Mouse (Mus musculus): ENCODE measurements around the gene Ftl1. TPM values are rescaled to one million over a fixed set of nuclear protein-coding genes. Genes with fewer than 3 reads are reported as not detected.

Gene Ftl1
- polyA plus RNA-seq, 1 experiment, result 2,336 TPM

DNA sequence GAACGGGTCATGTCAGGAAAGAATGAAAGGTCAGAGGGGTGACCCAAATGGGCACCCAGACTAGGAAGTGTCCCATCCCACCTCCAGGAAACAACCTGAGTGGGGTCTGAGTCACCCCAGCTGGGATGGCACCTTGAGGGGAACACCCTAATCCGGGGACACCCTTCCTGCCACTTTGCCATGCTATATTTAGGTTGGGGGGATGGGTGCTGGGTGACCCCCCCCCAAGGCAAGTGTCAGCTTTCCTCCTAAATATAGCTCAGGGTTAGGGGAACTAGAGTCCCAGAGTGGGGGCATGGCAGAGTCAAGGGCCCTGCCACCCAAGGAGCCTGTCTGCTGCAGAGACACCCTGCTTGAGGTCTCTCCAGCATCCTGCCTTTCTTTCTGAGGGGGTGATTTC is 47.3 kb downstream of the Ftl1 start:
- no peak for TF ChIP-seq POLR2A (IDR thresholded peaks at IDR 0.05; ENCODE audit: low read depth, low read length)
- no peak for TF ChIP-seq CTCF (IDR thresholded peaks at IDR 0.05; ENCODE audit: extremely low read depth, insufficient read length, insufficient replicate concordance, low read depth, low read length)

DNA sequence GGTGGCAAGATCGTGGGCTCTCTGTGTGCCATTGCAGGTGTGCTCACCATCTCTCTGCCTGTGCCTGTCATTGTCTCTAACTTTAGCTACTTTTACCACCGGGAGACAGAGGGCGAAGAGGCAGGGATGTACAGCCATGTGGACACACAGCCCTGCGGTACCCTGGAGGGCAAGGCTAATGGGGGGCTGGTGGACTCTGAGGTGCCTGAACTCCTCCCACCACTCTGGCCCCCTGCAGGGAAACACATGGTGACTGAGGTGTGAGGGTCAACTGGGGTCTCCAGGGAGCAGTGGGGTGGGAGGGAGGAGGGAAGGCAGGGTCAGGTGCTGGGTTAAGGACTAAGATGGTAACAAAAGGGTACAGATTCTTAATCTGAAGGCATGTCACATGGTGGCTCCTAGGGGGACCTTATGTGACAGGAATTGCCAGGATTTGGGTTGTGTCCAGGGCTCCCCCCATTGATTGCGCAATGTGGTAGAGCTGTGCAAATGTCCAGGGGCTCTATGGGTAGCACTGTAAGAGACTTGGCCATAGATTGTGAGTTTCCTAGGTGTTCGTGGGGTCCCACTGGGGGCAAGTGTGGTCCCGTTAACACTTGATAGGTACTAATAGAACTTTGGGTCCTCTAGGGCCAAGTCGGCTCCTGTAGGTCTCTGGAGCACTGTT is 50.1 kb downstream of the Ftl1 start:
- Histone ChIP-seq H3K4me1 (ENCODE audit: control insufficient read depth, insufficient read depth, insufficient read length, low read length) (peaks cover 15% of the 10 kb centered on the region), H3K36me3 (ENCODE audit: control insufficient read depth, insufficient read depth, low read length) (no peaks in the 10 kb centered on the region), H3K27ac (ENCODE audit: insufficient read depth, low read depth, low read length) (no peak overlapping the region), H3K4me3 (ENCODE audit: low read depth, low read length) (no peak overlapping the region), H3K27me3 (ENCODE audit: control insufficient read depth, insufficient read depth, low read length) (peaks cover 57% of the 10 kb centered on the region)
- WGBS, result 82% methylated on average over 8 of the region's 8 CpGs
- no peak for TF ChIP-seq CTCF (IDR thresholded peaks at IDR 0.05; ENCODE audit: extremely low read depth, insufficient read length, insufficient replicate concordance, low read depth, low read length)
- TF ChIP-seq POLR2A (IDR thresholded peaks at IDR 0.05; ENCODE audit: low read depth, low read length), result no peak

More for the DNA sequence above, 47.3 kb downstream of the Ftl1 start:
- H3K27ac ChIP-seq (ENCODE audit: insufficient read depth, low read depth, low read length), result no peak overlapping the region
- no peaks in the 10 kb centered on the region for H3K36me3 ChIP-seq (ENCODE audit: control insufficient read depth, insufficient read depth, low read length)
- WGBS, result 63% methylated on average over 2 of the region's 2 CpGs
- no peak overlapping the region for H3K4me3 ChIP-seq (ENCODE audit: low read depth, low read length)
- peaks cover 6% of the 10 kb centered on the region for H3K4me1 ChIP-seq (ENCODE audit: control insufficient read depth, insufficient read depth, insufficient read length, low read length)
- H3K27me3 ChIP-seq (ENCODE audit: control insufficient read depth, insufficient read depth, low read length), result peaks cover 60% of the 10 kb centered on the region

DNA sequence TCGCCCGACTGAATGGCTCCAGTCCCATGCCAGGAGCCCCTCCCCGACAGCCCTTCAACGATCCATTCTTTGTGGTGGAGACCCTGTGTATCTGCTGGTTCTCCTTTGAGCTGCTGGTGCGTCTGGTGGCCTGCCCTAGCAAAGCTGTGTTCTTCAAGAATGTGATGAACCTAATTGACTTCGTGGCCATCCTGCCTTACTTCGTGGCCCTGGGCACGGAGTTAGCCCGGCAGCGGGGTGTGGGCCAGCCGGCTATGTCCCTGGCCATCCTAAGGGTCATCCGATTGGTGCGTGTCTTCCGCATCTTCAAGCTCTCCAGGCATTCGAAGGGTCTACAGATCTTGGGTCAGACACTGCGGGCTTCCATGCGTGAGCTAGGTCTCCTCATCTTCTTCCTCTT is 50.7 kb downstream of the Ftl1 start:
- Histone ChIP-seq H3K4me3 (ENCODE audit: low read depth, low read length) (no peak overlapping the region), H3K27me3 (ENCODE audit: control insufficient read depth, insufficient read depth, low read length) (peaks cover 51% of the 10 kb centered on the region), H3K36me3 (ENCODE audit: control insufficient read depth, insufficient read depth, low read length) (no peaks in the 10 kb centered on the region), H3K4me1 (ENCODE audit: control insufficient read depth, insufficient read depth, insufficient read length, low read length) (peaks cover 14% of the 10 kb centered on the region), H3K27ac (ENCODE audit: insufficient read depth, low read depth, low read length) (no peak overlapping the region)
- TF ChIP-seq CTCF (IDR thresholded peaks at IDR 0.05; ENCODE audit: extremely low read depth, insufficient read length, insufficient replicate concordance, low read depth, low read length) (no peak), POLR2A (IDR thresholded peaks at IDR 0.05; ENCODE audit: low read depth, low read length) (no peak)
- 87% methylated on average over 17 of the region's 17 CpGs for WGBS

DNA sequence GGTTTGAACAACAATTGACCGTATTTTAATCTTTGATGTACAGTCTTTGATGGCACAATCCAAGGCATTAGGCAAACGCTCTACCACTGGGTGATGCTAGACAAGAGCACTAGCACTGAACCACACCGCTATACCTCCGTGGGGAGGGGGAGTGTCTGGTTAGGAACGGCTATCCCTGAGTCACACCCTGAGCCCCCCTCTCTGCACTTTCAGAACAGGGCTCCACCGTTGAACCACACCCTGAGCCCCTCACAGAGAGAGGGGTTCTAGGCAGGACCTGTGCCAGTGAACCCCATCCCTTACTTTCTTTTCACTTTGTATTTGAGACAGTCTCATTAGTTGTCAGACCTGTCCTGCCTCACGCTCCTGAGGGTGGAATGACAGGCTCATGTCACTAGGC is 51.3 kb downstream of the Ftl1 start:
- Histone ChIP-seq H3K4me3 (ENCODE audit: low read depth, low read length) (no peak overlapping the region), H3K4me1 (ENCODE audit: control insufficient read depth, insufficient read depth, insufficient read length, low read length) (peaks cover 10% of the 10 kb centered on the region), H3K27ac (ENCODE audit: insufficient read depth, low read depth, low read length) (no peak overlapping the region), H3K36me3 (ENCODE audit: control insufficient read depth, insufficient read depth, low read length) (no peaks in the 10 kb centered on the region), H3K27me3 (ENCODE audit: control insufficient read depth, insufficient read depth, low read length) (peaks cover 45% of the 10 kb centered on the region)
- TF ChIP-seq POLR2A (IDR thresholded peaks at IDR 0.05; ENCODE audit: low read depth, low read length), result no peak
- no peak for TF ChIP-seq CTCF (IDR thresholded peaks at IDR 0.05; ENCODE audit: extremely low read depth, insufficient read length, insufficient replicate concordance, low read depth, low read length)
- WGBS, result 61% methylated on average over 7 of the region's 7 CpGs

Other genes starting within 250 kb of the Ftl1 start
- 0.24 and 0.84 TPM in 2 replicates for gene Dkkl1, start 247.7 kb downstream of the Ftl1 start, polyA plus RNA-seq (2012; rRNA removed)
- 8.0 and 32.2 TPM in 2 replicates for gene Tead2, start 244.1 kb downstream of the Ftl1 start, polyA plus RNA-seq (2012; rRNA removed)
- gene Cd37, start 220.8 kb downstream of the Ftl1 start, polyA plus RNA-seq (2012; rRNA removed), result 33.4 and 63.6 TPM in 2 replicates
- not detected in 2 replicates for gene Slc6a16, start 218.8 kb downstream of the Ftl1 start, polyA plus RNA-seq (2012; rRNA removed)
- not detected in 2 replicates for gene Slc6a21, start 182.4 kb downstream of the Ftl1 start, polyA plus RNA-seq (2012; rRNA removed)
- 101 and 257 TPM in 2 replicates for gene Trpm4, start 126.1 kb downstream of the Ftl1 start, polyA plus RNA-seq (2012; rRNA removed)
- gene Hrc, start 124.6 kb downstream of the Ftl1 start, polyA plus RNA-seq (2012; rRNA removed), result 0.14 and 0.46 TPM in 2 replicates
- gene Ppfia3, start 92.9 kb downstream of the Ftl1 start, polyA plus RNA-seq (2012; rRNA removed), result 15.4 and 63.9 TPM in 2 replicates
- 2.9 and 4.0 TPM in 2 replicates for gene Lin7b, start 89.3 kb downstream of the Ftl1 start, polyA plus RNA-seq (2012; rRNA removed)
- 73.2 and 122 TPM in 2 replicates for gene Snrnp70, start 64.1 kb downstream of the Ftl1 start, polyA plus RNA-seq (2012; rRNA removed)
- 0.04 TPM in 1 of 2 replicates, not detected in the other for gene Kcna7, start 54.2 kb downstream of the Ftl1 start, polyA plus RNA-seq (2012; rRNA removed)
- gene Ntf5, start 46.2 kb downstream of the Ftl1 start, polyA plus RNA-seq (2012; rRNA removed), result 0.13 and 0.28 TPM in 2 replicates
- 0.66 TPM in 1 of 2 replicates, not detected in the other for gene Lhb, start 39.1 kb downstream of the Ftl1 start, polyA plus RNA-seq (2012; rRNA removed)
- 9.5 and 9.6 TPM in 2 replicates for gene Gys1, start 25.0 kb downstream of the Ftl1 start, polyA plus RNA-seq (2012; rRNA removed)
- gene Ruvbl2, start 21.8 kb downstream of the Ftl1 start, polyA plus RNA-seq (2012; rRNA removed), result 22.3 and 54.3 TPM in 2 replicates
- 57.1 and 105 TPM in 2 replicates for gene Bax, start 7.0 kb upstream of the Ftl1 start, polyA plus RNA-seq (2012; rRNA removed)
- gene Tulp2, start 22.0 kb upstream of the Ftl1 start, polyA plus RNA-seq (2012; rRNA removed), result 0.09 TPM in 1 of 2 replicates, not detected in the other
- gene Gm45808, start 26.9 kb upstream of the Ftl1 start, polyA plus RNA-seq (2012; rRNA removed), result 0.23 TPM in 1 of 2 replicates, not detected in the other
- gene Dhdh, start 28.9 kb upstream of the Ftl1 start, polyA plus RNA-seq (2012; rRNA removed), result 0.34 and 0.41 TPM in 2 replicates
- 143 and 456 TPM in 2 replicates for gene Nucb1, start 50.5 kb upstream of the Ftl1 start, polyA plus RNA-seq (2012; rRNA removed)
- 15.3 and 15.9 TPM in 2 replicates for gene Ppp1r15a, start 66.4 kb upstream of the Ftl1 start, polyA plus RNA-seq (2012; rRNA removed)
- gene Plekha4, start 66.4 kb upstream of the Ftl1 start, polyA plus RNA-seq (2012; rRNA removed), result 4.7 and 4.9 TPM in 2 replicates
- gene Hsd17b14, start 95.0 kb upstream of the Ftl1 start, polyA plus RNA-seq (2012; rRNA removed), result 0.20 and 0.25 TPM in 2 replicates
- 26.3 and 41.8 TPM in 2 replicates for gene Bcat2, start 110.3 kb upstream of the Ftl1 start, polyA plus RNA-seq (2012; rRNA removed)
- gene Fgf21, start 155.6 kb upstream of the Ftl1 start, polyA plus RNA-seq (2012; rRNA removed), result 0.29 and 4.2 TPM in 2 replicates
- gene Fut1, start 157.4 kb upstream of the Ftl1 start, polyA plus RNA-seq (2012; rRNA removed), result 1.7 and 2.5 TPM in 2 replicates
- 0.24 and 0.25 TPM in 2 replicates for gene Izumo1, start 161.9 kb upstream of the Ftl1 start, polyA plus RNA-seq (2012; rRNA removed)
- 7.2 and 11.6 TPM in 2 replicates for gene Rasip1, start 167.6 kb upstream of the Ftl1 start, polyA plus RNA-seq (2012; rRNA removed)
- 0.63 and 0.84 TPM in 2 replicates for gene Mamstr, start 180.1 kb upstream of the Ftl1 start, polyA plus RNA-seq (2012; rRNA removed)
- 1.2 and 18.4 TPM in 2 replicates for gene Fut2, start 206.5 kb upstream of the Ftl1 start, polyA plus RNA-seq (2012; rRNA removed)
- 0.39 and 0.47 TPM in 2 replicates for gene Ntn5, start 224.1 kb upstream of the Ftl1 start, polyA plus RNA-seq (2012; rRNA removed)
- gene Sec1, start 234.5 kb upstream of the Ftl1 start, polyA plus RNA-seq (2012; rRNA removed), result 0.14 and 0.22 TPM in 2 replicates
- gene Car11, start 240.0 kb upstream of the Ftl1 start, polyA plus RNA-seq (2012; rRNA removed), result 2.1 and 2.3 TPM in 2 replicates
- gene Dbp, start 245.2 kb upstream of the Ftl1 start, polyA plus RNA-seq (2012; rRNA removed), result 8.9 and 13.1 TPM in 2 replicates

Data from small intestine, adult 2 months (tissue).